Mouse (Mus musculus) c-Kit-positive CD71-positive TER-119-positive erythroid progenitor cells, embryonic 14.5 days (primary cell): Measurements from ENCODE around the gene Hba-x.

Source experiments
- DNase-seq: peaks from one replicate; pipeline ENCODE4 v3.0.0-alpha.2; 2013; ENCODE audit warnings: low spot score

Gene Hba-x

DNA sequence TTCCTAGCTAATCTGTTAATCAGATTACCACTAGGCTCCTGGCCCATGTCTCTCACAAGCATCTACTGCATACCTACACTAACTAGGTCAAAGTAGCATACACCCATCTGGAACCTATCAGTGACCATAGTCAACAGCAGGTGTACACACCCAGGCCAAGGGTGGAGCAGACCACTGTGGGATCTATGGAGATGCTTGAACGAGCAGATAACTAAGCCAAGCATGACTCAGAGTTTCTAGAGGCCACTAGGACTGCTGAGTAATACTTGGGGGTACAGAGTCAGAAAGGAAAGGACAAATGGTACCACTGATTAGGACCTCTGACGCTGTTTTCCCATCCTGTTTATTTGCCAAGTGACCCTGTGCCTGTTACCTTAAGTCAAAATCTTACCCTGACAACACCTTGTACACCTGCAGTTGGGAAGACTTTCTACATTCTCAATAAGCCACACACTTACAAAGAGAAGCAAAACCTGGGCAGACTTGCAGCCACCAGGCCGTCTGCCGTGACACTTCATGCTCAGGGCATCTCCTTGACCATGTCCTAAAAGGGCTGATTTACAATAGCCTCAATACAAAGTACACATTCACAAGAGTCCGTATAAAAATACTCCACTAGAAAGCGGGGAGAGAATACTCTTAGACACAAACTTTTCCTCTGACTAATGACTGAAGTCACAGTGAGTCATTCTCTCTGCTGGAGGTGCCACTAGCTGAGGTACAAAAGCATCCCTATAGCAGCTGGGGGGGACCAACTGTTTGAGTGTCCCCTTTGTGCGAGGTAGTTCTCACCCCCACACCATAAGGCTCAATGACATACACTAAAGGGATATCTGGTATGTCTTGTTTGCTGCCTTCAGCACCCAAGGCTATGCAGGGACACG lies 25.1 kb upstream of the Hba-x start:
- DNase-seq, result peak; percentile 95

- no peak for DNase-seq
Observed at GRCm38 (mm10) chr11:32253121-32253520, 23.1 kb upstream of the Hba-x start.

- DNase-seq, result peak; percentile 87
Observed at GRCm38 (mm10) chr11:32256146-32256545, 20.1 kb upstream of the Hba-x start.

GRCm38 (mm10) chr11:32256566-32256965 lies 19.6 kb upstream of the Hba-x start:
- no peak for DNase-seq

DNA sequence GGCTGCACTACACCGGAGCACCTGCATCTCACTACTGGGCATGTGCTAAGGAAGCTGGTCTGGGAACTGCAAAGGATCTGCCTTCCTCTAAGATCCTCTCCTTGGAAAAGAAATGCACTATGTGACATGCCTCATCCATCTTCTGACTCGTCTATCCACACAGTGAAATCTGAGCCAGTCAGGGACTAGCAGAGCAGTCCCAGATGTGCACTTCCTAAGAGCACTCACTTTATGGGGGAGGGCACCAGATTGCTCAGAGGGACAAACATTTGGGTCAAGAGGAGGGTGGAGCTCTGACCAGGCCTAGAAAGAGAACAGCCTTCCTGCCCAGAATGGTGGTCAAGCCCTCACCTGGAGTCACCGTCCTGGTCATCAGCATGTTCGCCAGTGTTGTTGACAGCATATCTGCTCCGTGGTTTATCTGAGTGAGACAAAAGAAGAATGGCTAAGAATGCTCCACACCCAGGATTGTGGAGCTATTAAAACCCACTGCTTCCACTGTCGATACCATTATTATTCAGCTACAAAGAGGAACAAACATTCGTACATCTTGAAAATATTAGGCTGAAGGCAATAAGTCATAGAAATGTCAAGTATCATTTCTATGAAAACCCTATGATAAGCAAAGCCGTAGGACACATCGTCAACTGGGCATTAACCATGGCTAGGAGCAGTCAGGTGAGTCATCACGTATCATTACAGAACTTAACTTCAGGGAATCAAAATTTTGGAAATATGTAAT lies 13.4 kb upstream of the Hba-x start:
- no peak for DNase-seq

DNA sequence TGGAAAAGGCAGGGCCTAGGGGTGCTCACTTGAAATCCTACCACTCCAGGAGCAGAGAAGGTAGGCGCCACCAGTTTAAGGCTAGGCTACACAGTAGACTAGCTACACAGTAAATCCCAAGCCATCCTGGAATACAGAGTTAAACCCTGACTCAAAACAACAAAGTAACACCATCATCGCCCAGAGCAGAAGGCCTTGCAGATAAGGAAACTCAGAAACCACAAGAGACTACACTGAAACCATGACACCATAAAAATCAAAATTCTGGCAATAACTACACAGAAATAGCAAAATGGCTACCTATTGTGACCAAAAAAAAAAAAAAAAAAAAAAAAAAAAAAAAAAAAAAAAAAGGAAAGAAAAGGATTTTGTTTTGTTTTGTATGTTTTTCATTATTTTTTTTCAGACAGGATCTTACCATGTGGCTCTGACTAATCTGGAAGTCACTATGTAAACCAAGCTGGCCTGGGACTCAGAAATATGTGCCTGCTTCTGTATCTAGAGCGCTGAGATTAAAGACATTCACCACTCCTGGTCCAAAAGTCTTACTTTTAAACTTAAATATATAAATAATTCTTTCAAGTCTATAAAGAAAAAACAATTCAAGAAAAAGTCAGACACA lies 11.0 kb upstream of the Hba-x start:
- peak; percentile 80 for DNase-seq

GRCm38 (mm10) chr11:32266194-32266593 lies 10.0 kb upstream of the Hba-x start:
- no peak for DNase-seq

DNA sequence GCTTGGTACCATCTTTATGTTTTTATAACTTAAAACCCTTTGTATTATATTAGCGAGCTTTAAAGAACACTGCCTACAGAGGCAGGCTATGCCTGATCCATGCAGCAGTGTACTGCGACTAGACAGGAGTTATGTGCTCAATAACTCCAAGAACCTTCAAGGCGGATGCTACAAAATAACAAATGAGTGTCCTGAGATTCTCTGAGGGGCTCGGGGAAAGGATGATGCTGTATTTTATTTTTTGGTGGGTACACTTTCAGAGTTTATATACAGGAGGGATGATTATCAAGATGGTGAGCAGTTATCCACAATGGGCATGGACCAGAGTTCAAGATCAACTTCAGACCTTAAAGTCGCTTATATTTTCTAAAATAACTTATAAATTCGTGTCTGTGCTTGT lies 9.4 kb upstream of the Hba-x start:
- DNase-seq, result no peak

- DNase-seq, result peak; percentile 89
Observed at GRCm38 (mm10) chr11:32267188-32267884, 8.9 kb upstream of the Hba-x start, which contains the start of gene Nprl3. Gene Nprl3, minus strand, starts transcription at chr11:32267707.

DNA sequence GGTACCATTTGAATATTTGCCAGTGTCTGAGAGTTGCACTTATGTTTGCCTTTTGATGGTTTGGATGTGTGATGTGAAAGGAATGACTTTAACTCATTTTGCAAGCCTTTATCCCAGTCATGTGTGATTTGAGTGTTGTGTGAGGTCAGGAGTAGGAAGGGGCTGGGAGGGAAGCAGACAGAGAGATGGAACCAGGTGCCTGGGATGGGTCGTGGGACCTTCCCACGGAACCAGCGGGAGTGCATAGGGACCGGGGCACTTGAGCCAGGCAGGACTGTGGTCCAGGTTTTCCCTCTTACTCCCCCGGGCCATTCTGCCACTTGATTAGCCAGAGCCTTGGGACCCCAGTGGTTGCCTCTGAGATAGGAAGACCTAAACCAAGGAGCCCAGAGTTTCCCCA lies 8.2 kb upstream of the Hba-x start:
- DNase-seq, result no peak

- DNase-seq, result peak; percentile 86
Observed at GRCm38 (mm10) chr11:32268952-32269351, 7.2 kb upstream of the Hba-x start.

DNA sequence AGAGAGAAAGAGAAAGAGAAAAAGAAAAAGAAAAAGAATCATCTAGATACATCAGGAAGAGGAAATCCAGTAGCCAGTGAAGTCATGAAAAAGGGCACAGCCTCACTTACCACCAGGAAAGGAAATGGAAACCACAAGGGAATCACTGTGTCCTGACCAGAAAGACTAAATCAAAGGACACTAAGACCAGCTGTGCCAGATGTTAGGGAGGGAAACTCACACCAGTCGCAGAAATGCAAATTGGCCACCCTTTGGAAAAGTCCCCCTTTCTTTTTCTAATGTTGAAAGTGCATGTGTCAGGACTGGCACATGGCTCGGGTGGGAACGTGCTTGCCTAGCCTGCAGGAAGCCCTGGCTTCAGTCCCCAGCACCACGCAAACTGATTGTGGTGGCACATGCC lies 5.0 kb upstream of the Hba-x start:
- no peak for DNase-seq

- DNase-seq, result no peak
Observed at GRCm38 (mm10) chr11:32277736-32278457, 1.7 kb downstream of the Hba-x start.

- DNase-seq, result no peak
Observed at GRCm38 (mm10) chr11:32278458-32278957, 2.3 kb downstream of the Hba-x start.

- DNase-seq, result no peak
Observed at GRCm38 (mm10) chr11:32280646-32281045, 4.4 kb downstream of the Hba-x start.

GRCm38 (mm10) chr11:32281416-32282144 lies 5.4 kb downstream of the Hba-x start:
- no peak for DNase-seq

DNA sequence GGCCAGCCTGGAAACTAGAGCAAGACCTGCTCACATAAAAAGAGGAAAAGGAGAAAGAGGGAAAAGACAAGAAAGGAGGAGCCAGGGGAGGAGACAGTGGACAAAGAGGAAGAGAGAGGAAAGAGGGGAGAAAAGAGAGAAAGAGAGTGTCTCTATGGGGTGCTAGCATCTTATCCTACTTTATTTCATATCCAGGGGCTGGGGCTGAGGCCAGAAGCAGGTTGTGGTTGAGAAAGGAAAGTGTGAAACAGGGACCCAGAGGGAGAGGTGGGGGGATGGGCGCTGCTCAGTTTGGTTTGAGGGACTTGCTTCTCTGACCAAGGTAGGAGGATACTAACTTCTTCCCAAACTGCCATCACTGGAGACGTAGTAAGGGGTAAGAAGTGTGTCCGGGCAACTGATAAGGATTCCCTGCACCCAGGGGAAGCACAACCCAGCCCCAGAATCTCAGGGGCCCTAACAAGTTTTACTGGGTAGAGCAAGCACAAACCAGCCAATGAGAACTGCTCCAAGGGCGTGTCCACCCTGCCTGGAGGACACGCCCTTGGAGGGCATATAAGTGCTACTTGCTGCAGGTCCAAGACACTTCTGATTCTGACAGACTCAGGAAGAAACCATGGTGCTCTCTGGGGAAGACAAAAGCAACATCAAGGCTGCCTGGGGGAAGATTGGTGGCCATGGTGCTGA lies 7.0 kb downstream of the Hba-x start, which contains the start of gene Hba-a1:
Hba-a1 (plus strand) TSS at position 421 of the 687 bp plus-strand sequence.
- peak; percentile 71 for DNase-seq

DNA sequence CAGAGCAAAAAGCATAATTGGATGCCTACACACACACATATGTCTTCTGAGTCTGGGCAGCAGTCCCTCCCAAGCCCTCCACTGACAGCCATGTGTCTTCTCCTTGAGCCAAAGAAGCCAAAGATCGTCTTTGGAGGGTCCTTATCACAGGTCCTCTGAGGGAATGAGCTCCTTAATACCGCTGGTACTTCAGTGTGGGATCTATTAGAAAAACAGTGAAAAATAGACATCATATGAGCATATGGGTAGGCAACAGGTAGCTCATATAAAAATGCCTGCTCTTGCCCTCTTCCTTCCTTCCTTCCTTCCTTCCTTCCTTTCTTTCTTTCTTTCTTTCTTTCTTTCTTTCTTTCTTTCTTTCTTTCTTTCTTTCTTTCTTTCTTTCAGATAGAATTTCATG lies 8.4 kb downstream of the Hba-x start:
- peak; percentile 81 for DNase-seq

- peak; percentile 89 for DNase-seq
Observed at GRCm38 (mm10) chr11:32285031-32285775, 9.0 kb downstream of the Hba-x start.
